Mouse (Mus musculus) hindbrain, embryonic 12.5 days (tissue): ENCODE results near the gene Sf3a1. TPM values are rescaled to one million over a fixed set of nuclear protein-coding genes. Genes with fewer than 3 reads are reported as not detected.
"Not testable (repeated sequence)": the region's sequence is repeated elsewhere in the genome, so short reads cannot be mapped to it uniquely, and the experiment has no call there.

Experiments used
- ATAC-seq: fragments of 200-750 bp; cut with Nextera tagmentation; 2 replicates; pipeline ENCODE4 v1.8.0; 2017; ENCODE audit warnings: moderate TSS enrichment; ENCODE audit not compliant: low FRiP score
- H3K27ac ChIP-seq: fragments of 300-500 bp; sonication (generic); 2 replicates; pipeline ENCODE4 v1.5.1; 2016; ENCODE audit warnings: mild to moderate bottlenecking
- H3K27me3 ChIP-seq: fragments of 300-500 bp; sonication (generic); 2 replicates; pipeline ENCODE4 v1.6.1; 2016; ENCODE audit warnings: mild to moderate bottlenecking
- H3K36me3 ChIP-seq: fragments of 300-500 bp; sonication (generic); 2 replicates; pipeline ENCODE4 v1.6.1; 2016; ENCODE audit warnings: mild to moderate bottlenecking
- H3K4me1 ChIP-seq: fragments of 300-500 bp; sonication (generic); 2 replicates; pipeline ENCODE4 v1.6.1; 2016
- H3K4me2 ChIP-seq: fragments of 300-500 bp; sonication (generic); replicated peaks from 2 replicates; pipeline ENCODE4 v1.6.1; 2016; ENCODE audit warnings: mild to moderate bottlenecking
- H3K4me3 ChIP-seq: fragments of 300-500 bp; sonication (generic); 2 replicates; pipeline ENCODE4 v1.5.1; 2016; ENCODE audit warnings: mild to moderate bottlenecking
- H3K9ac ChIP-seq: fragments of 300-500 bp; sonication (generic); 2 replicates; pipeline ENCODE4 v1.6.1; 2016; ENCODE audit warnings: mild to moderate bottlenecking, moderate library complexity
- H3K9me3 ChIP-seq: fragments of 300-500 bp; sonication (generic); replicated peaks from 2 replicates; pipeline ENCODE4 v1.6.1; 2016; ENCODE audit warnings: mild to moderate bottlenecking
- WGBS: fragments of 180-500 bp; shearing (Covaris S2); methylation state at CpG from one replicate; pipeline ENCODE4 v1.1.7; 2016; 5-methylcytosine and 5-hydroxymethylcytosine counted together
- polyA plus RNA-seq: library from polyadenylated mRNA; unstranded; fragments of >200 nt; fragmentation: Nextera tagmentation; extraction: Ambion mirVana; gene quantifications from 2 replicates; pipeline ENCODE4 v1.2.1, GENCODE M21; 2016

Gene Sf3a1
- polyA plus RNA-seq, 1 experiment from 2014 or later: 72.0 TPM

DNA sequence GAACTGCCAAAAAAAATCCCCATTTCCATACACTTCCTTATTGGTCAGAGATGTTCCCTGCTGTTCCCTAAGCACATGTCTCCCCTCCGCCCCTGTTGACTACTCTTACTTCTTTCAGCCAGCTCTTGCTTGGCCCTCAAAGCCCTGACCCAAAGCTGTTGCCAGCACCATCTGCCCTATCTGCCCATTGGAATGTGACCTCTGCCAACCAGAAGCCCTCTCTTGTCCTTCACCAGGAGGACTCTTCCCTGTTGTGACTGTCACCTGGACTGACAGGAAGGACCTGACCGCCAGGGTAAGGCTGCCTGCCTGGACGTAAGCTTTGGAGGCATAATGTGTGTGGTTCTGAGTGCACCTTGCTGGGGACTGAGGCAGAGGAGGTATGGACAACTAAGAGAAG, 38.5 kb upstream of the Sf3a1 start:
- WGBS: 76% methylated on average over 3 of the region's 3 CpGs
- no peaks in the 10 kb centered on the region for H3K36me3 ChIP-seq
- ATAC-seq: no peak
- peaks cover 30% of the 10 kb centered on the region for H3K27me3 ChIP-seq
- H3K4me2 ChIP-seq: no peak overlapping the region
- no peak overlapping the region for H3K4me3 ChIP-seq
- H3K9me3 ChIP-seq: peaks cover under 1% of the 10 kb centered on the region; the same call in 1 of the 2 replicates
- no peak overlapping the region for H3K9ac ChIP-seq
- no peak overlapping the region for H3K27ac ChIP-seq
- H3K4me1 ChIP-seq: peaks cover 15% of the 10 kb centered on the region; the same call in 1 of the 2 replicates

DNA sequence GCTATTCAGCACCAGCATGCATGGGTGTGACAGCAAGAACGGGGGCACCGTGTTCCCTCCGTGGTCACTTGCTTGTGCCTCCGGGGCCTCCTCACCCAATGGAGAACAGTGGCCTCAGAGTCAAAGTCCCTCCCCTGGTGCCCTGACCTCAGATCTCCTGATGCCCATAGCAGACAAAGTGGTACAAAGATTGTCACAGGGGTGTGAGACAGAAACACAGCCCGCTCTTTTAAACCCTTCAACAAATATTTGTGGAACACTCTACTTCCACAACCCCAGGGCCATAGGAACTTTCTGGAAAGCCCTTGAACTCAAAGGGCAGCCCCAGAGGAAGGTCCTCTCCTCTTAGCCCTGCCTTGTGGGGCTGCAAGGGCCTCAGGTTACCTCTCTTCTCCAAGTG, 37.9 kb upstream of the Sf3a1 start:
- whole genome bisulfite sequencing: 80% methylated on average over 5 of the region's 5 CpGs
- Histone ChIP-seq H3K27me3 (peaks cover 25% of the 10 kb centered on the region), H3K36me3 (no peaks in the 10 kb centered on the region), H3K27ac (no peak overlapping the region), H3K4me2 (no peak overlapping the region), H3K4me1 (peaks cover 15% of the 10 kb centered on the region; the same call in 1 of the 2 replicates), H3K4me3 (no peak overlapping the region), H3K9ac (no peak overlapping the region), H3K9me3 (peaks cover 5% of the 10 kb centered on the region; the same call in 1 of the 2 replicates)
- ATAC-seq: no peak

DNA sequence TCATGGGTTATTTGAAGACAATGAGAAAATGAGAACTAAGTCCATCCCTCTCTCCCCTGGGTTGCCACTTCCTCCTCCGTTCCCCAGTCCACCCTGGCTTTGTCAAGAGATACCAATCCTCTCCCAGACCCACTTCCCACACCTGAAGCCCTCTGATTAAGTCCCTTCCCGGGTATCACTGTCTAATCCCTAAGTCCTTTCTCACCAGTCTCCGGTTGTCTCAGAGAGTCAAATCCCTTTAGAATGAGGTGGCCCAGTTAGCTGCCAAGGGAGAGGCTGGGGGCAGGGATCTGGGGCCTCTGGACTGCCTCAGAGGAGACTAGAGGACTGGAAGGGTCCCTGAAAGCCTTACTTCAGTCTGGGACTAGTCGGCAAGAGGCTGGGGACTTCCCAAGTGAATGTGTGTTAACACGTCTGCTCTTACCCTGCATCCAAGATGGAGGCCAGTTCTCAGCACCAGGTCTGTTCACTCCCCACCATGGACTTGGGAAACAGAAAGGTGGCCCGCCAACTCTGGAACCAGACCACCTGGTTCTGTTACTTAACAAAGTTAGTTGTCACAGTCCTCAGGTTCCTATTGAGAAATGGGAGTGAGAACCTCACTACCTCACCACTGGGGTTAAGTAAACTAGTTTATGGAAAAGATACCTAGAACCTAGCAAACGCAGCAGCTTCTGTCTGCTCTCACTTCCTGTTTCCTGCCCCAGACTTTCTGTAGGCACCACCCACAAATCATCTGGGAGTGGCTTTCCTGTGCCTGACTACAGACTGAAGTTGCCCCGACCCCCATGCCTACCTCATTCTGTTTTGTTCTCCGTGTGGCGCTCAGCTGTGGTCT, 37.2 kb upstream of the Sf3a1 start, which contains the start of gene Sec14l2:
TSS of gene Sec14l2 (minus strand) at position 674 of the 838 bp plus-strand sequence.
- H3K4me1 ChIP-seq: peaks cover 7% of the 10 kb centered on the region; the same call in 1 of the 2 replicates
- H3K4me3 ChIP-seq: no peak within 1 kb of the TSS
- H3K27me3 ChIP-seq: peaks cover 18% of the 10 kb centered on the region
- H3K9ac ChIP-seq: no peak within 1 kb of the TSS; the same call in 1 of the 2 replicates
- no peaks in the 10 kb centered on the region for H3K36me3 ChIP-seq
- peaks cover 5% of the 10 kb centered on the region; the same call in 1 of the 2 replicates for H3K9me3 ChIP-seq
- 73% methylated on average over 10 of the region's 10 CpGs for WGBS
- no peak for ATAC-seq
- no peak within 1 kb of the TSS for H3K27ac ChIP-seq
- H3K4me2 ChIP-seq: no peak within 1 kb of the TSS

DNA sequence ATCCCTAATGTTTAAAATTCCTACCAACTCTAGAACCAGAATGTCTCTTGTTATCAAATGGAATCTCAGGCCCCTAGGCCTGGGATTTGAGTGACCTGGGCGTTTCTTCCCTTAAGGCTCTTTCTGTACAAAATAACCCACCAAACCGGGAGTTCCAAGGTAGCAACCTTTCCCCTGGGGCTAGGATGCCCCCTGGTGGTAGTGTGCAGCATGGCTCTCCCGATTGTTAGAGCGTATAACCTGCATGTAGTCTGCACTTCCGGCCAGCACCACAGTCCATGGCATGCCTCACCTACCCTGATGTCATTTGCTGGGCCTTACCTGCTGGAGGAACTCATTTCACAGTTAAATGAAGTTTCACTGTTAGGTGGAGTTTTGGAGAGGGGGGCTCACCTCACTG, 36.2 kb upstream of the Sf3a1 start:
- Histone ChIP-seq H3K36me3 (no peaks in the 10 kb centered on the region), H3K9ac (no peak overlapping the region), H3K4me3 (no peak overlapping the region), H3K27me3 (peaks cover 14% of the 10 kb centered on the region), H3K4me1 (no peaks in the 10 kb centered on the region), H3K9me3 (peaks cover 5% of the 10 kb centered on the region; the same call in 1 of the 2 replicates), H3K4me2 (no peak overlapping the region), H3K27ac (no peak overlapping the region)
- 71% methylated on average over 5 of the region's 5 CpGs for WGBS
- ATAC-seq: no peak

DNA sequence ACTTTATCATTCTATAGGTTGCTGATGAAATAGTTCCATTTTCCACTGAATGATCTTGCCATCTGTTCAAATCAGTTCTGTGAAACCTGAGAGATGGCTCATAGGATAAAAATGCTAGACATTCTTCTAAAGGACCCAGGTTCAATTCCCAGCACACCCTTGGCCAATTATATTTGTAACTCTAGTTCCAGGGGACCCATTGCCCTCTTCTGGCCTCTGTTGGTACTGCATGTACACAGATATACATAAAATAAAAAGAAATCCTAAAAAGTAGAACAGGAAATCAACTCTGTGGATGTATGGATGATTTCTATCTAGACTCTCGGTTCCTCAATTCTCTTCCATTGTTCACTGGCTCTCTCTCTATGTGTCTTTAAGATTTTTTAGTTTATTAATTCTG, 33.1 kb upstream of the Sf3a1 start:
- no peak overlapping the region for H3K27ac ChIP-seq
- H3K4me2 ChIP-seq: no peak overlapping the region
- ATAC-seq: no peak
- H3K4me3 ChIP-seq: no peak overlapping the region
- WGBS: 78% methylated on average over 1 of the region's 1 CpGs
- no peaks in the 10 kb centered on the region for H3K4me1 ChIP-seq
- H3K27me3 ChIP-seq: no peaks in the 10 kb centered on the region
- no peak overlapping the region for H3K9ac ChIP-seq
- peaks cover 5% of the 10 kb centered on the region; the same call in 1 of the 2 replicates for H3K9me3 ChIP-seq
- no peaks in the 10 kb centered on the region for H3K36me3 ChIP-seq

DNA sequence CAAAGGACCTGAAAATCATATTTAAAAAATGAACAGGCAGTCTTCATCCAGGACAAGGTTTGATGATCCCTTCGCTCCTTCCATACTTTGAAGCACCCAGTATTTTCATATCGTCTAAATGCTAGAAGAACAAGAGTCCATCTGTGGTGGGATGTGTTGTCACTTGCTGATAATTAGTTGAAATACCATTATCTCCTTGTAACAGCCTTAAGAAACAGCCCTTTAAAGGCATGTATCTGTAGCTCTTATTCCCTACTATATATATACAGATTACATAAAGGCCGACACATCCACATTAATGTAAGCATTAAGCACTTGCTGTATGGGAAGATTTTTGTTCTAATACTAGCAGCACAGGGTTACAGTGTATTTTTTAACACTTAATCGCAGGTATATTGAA, 31.7 kb upstream of the Sf3a1 start:
- not testable (repeated sequence) for H3K27me3 ChIP-seq, H3K9ac ChIP-seq, H3K27ac ChIP-seq, H3K36me3 ChIP-seq, ATAC-seq, H3K4me2 ChIP-seq, H3K4me3 ChIP-seq, H3K9me3 ChIP-seq, H3K4me1 ChIP-seq
- WGBS: 90% methylated on average over 4 of the region's 4 CpGs

DNA sequence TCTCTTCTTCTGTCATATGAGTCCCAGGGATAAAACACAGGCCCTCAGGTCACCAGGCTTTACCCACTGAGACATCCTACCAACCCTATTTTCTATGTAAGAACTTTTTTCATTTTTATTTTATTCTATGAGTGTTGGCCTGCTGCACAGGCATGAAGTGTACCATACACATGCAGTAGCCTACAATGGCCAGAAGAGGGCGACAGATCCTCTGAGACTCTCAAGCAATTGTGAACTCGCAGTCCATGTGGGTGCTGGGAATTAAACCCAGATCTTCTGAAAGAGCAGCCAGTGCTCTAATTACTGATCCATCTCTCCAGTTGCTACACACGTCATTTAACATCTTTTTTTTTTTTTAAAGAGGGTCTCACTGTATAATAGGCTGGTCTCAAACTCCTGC, 26.7 kb upstream of the Sf3a1 start:
- ATAC-seq: no peak
- H3K4me2 ChIP-seq: no peak overlapping the region
- peaks cover 22% of the 10 kb centered on the region for H3K4me1 ChIP-seq
- no peak overlapping the region for H3K27ac ChIP-seq
- peaks cover 11% of the 10 kb centered on the region for H3K36me3 ChIP-seq
- H3K4me3 ChIP-seq: no peak overlapping the region
- H3K9ac ChIP-seq: no peak overlapping the region
- H3K27me3 ChIP-seq: no peaks in the 10 kb centered on the region
- H3K9me3 ChIP-seq: no peaks in the 10 kb centered on the region
- 53% methylated on average over 3 of the region's 3 CpGs for WGBS

DNA sequence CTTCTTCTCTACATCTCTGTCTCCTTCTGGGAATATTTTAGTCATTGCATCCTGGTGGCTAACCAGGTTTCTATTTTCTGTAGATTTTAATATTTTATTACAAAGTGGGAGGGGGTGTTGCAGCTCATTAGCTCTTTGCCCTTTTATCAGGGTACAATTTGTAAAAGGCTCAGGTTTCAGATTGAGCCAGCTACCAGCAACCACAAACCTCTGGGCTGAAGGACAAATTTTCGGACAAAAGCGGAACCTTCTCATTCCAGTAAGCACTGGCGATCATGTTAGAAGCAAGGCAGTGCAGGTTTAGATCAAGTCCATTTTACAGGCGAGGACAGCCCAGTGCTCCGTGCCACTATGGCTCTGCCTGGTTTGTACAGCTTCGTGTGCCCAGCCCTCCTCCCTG, 25.8 kb upstream of the Sf3a1 start:
- H3K4me3 ChIP-seq: no peak overlapping the region
- no peak overlapping the region for H3K4me2 ChIP-seq

DNA sequence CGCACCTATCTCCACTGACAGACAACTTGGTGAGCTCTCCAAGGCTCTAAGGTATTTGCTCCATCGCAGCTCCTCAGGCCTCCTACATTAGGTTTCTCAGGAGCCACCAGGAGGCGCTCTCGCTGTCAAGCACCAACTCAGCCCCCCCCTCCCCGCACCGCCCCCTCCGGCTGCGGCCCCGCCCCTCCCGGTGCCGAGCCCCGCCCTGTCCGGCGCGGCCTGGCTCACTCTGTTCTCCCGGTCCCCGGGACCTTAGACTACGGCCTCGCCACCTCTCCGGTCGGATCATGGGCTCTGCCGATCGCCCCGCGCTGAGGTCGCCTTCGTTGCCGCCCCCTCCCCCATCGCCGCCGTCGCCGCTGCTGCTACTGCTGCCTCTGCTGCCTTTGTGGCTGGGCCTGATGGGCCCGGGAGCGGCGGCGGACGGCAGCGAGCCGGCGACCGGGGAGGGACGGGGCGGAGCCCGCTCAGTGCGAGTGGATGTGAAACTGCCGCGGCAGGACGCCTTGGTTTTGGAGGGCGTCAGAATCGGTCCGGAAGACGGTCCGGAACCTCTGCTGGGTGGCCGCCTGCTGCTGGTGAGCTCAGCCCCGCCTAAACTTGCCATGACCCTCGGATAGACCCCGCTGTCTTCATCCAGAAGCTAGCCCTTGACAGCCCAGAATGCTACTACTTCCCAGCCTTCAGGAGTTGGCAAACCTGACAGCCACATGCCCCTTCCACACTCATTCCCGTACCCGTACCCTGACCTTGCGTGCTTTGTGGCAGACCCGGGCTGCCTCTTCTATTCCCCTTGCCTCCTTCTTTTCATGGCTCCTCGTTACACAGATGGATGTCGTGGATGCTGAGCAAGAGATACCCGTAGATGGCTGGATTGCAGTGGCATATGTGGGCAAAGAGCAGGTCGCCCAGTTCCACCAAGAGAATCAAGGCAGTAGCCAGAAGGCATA, 24.9 kb upstream of the Sf3a1 start, which contains the start of gene Rnf215:
TSS of gene Rnf215 (plus strand) at position 217 of the 950 bp plus-strand sequence.
- Histone ChIP-seq H3K9ac (peak within 1 kb of the TSS; percentile 93), H3K27ac (peak within 1 kb of the TSS; percentile 88), H3K36me3 (peaks cover 28% of the 10 kb centered on the region), H3K4me2 (peak within 1 kb of the TSS; percentile 84), H3K27me3 (no peaks in the 10 kb centered on the region), H3K4me3 (peak within 1 kb of the TSS; percentile 84), H3K4me1 (peaks cover 26% of the 10 kb centered on the region), H3K9me3 (no peaks in the 10 kb centered on the region)
- WGBS: 1% methylated on average over 66 of the region's 66 CpGs
- ATAC-seq: peak; percentile 93

More for the DNA sequence above, 25.8 kb upstream of the Sf3a1 start:
- no peaks in the 10 kb centered on the region for H3K9me3 ChIP-seq
- peak; percentile 14 for ATAC-seq
- no peak overlapping the region for H3K27ac ChIP-seq
- H3K36me3 ChIP-seq: peaks cover 20% of the 10 kb centered on the region
- H3K27me3 ChIP-seq: no peaks in the 10 kb centered on the region
- peaks cover 26% of the 10 kb centered on the region for H3K4me1 ChIP-seq
- peak overlapping the region; percentile 93; the same call in 1 of the 2 replicates for H3K9ac ChIP-seq
- WGBS: 59% methylated on average over 6 of the region's 6 CpGs

DNA sequence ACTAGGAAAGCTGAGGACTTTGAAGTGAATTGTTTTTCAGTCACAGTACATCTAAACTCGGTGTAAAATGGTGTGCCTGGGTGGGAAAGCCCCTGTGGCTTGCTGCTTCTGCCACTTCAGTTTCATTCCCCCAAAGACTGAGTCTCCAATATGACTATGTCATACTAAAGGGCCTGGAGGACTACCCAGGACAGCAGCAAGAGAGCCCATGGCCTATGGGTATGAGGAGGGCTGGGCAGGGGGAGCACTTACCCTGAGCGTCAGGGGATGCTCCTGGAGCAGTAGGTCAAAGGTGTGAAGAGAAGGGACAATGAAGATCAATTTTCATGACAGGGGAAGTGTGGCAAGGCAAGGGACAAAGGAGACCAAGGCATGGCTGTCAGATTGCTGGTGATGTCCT, 21.2 kb upstream of the Sf3a1 start:
- Histone ChIP-seq H3K9me3 (no peaks in the 10 kb centered on the region), H3K27me3 (no peaks in the 10 kb centered on the region), H3K9ac (no peak overlapping the region), H3K27ac (no peak overlapping the region), H3K4me3 (no peak overlapping the region), H3K4me1 (peaks cover 26% of the 10 kb centered on the region), H3K36me3 (peaks cover 64% of the 10 kb centered on the region), H3K4me2 (no peak overlapping the region)
- 67% methylated on average over 2 of the region's 2 CpGs for WGBS
- ATAC-seq: no peak

DNA sequence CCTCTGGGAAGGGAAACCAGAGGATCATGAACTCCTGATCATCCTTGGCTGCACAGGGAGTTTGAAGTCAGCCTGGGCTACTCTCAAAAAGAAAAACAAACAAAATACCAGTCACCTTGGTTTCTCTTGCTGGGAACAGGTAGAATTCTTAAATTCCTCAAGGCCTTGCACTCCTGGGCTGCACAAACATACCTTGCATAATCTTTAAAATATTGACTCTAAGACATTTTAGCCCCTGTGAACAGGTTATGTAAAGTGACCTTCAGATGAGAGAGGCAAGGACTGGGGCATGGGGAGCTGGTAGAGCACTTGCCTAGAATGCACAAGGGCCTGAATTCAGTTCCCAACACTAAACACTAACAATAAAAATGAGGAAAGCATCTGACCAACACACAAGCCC, 18.6 kb upstream of the Sf3a1 start:
- ATAC-seq: no peak
- Histone ChIP-seq H3K9me3 (no peaks in the 10 kb centered on the region), H3K4me3 (no peak overlapping the region), H3K27ac (no peak overlapping the region), H3K36me3 (peaks cover 71% of the 10 kb centered on the region), H3K9ac (no peak overlapping the region), H3K4me2 (no peak overlapping the region), H3K4me1 (peaks cover 15% of the 10 kb centered on the region), H3K27me3 (no peaks in the 10 kb centered on the region)

DNA sequence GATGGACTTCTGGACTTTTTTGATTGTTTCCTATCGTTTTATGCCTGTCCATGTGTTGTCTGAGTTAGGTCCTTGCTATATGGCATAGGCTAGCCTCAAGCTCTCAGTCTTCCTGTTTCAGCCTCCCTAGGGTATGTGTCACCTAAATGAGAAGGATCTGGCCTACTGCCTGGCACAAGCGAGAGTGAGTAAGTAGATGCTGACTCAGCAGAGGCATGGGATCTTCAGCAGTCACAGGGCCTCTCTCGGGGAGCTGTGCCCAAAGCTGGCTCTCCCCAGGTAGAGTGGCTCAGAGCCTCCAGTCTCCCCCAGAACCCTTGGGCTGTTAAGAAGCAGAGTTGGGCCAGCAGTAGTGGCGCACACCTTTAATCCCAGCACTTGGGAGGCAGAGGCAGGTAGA, 17.8 kb upstream of the Sf3a1 start:
- WGBS: 81% methylated on average over 4 of the region's 4 CpGs
- Histone ChIP-seq H3K27me3 (no peaks in the 10 kb centered on the region), H3K36me3 (peaks cover 68% of the 10 kb centered on the region), H3K4me2 (no peak overlapping the region), H3K9ac (no peak overlapping the region), H3K4me1 (peaks cover 8% of the 10 kb centered on the region; the same call in 1 of the 2 replicates), H3K9me3 (no peaks in the 10 kb centered on the region), H3K4me3 (no peak overlapping the region), H3K27ac (no peak overlapping the region)
- ATAC-seq: no peak
